Mouse (Mus musculus) forebrain, embryonic 14.5 days (tissue): ENCODE measurements around the gene Gpc1. TPM values are rescaled to one million over a fixed set of nuclear protein-coding genes. Genes with fewer than 3 reads are reported as not detected.

ENCODE experiments used
- ATAC-seq: fragments of 200-750 bp; cut with Nextera tagmentation; 2 replicates; pipeline ENCODE4 v1.8.0; 2017; ENCODE audit warnings: mild to moderate bottlenecking, moderate library complexity
- DNase-seq: peaks from one replicate; pipeline ENCODE4 v3.0.0-alpha.2; 2015; ENCODE audit warnings: low spot score
- H3K27ac ChIP-seq: fragments of 300-500 bp; sonication (generic); 2 replicates; pipeline ENCODE4 v1.5.1; 2014; ENCODE audit warnings: low read depth, mild to moderate bottlenecking, control low read depth, low read length, moderate library complexity
- H3K27me3 ChIP-seq: fragments of 300-500 bp; sonication (generic); replicated peaks from 2 replicates; pipeline ENCODE4 v1.6.1; 2014; ENCODE audit warnings: low read length, control low read depth, mixed read lengths; ENCODE audit not compliant: control insufficient read depth, insufficient read depth
- H3K36me3 ChIP-seq: fragments of 300-500 bp; sonication (generic); 2 replicates; pipeline ENCODE4 v1.6.1; 2014; ENCODE audit warnings: low read length, control low read depth; ENCODE audit not compliant: control insufficient read depth, insufficient read depth
- H3K4me1 ChIP-seq: fragments of 300-500 bp; sonication (generic); 2 replicates; pipeline ENCODE4 v1.6.1; 2014; ENCODE audit warnings: antibody characterized with exemption, low read length, control low read depth; ENCODE audit not compliant: control insufficient read depth, insufficient read depth
- H3K4me2 ChIP-seq: fragments of 300-500 bp; sonication (generic); 2 replicates; pipeline ENCODE4 v1.6.1; 2014; ENCODE audit warnings: mild to moderate bottlenecking, control low read depth, low read length
- H3K4me3 ChIP-seq: fragments of 300-500 bp; sonication (generic); 2 replicates; pipeline ENCODE4 v1.5.1; 2014; ENCODE audit warnings: low read depth, low read length, control low read depth
- H3K9ac ChIP-seq: fragments of 300-500 bp; sonication (generic); 2 replicates; pipeline ENCODE4 v1.6.1; 2014; ENCODE audit warnings: mild to moderate bottlenecking, low read length, control low read depth, moderate library complexity
- H3K9me3 ChIP-seq: fragments of 300-500 bp; sonication (generic); replicated peaks from 2 replicates; pipeline ENCODE4 v1.6.1; 2016; ENCODE audit warnings: low read length, control low read depth, mixed read lengths; ENCODE audit not compliant: control insufficient read depth
- WGBS: fragments of 180-500 bp; shearing (Covaris S2); extraction: QIAGEN DNeasy Blood & Tissue Kit; methylation state at CpG from one replicate; pipeline ENCODE4 v1.1.7; 2014; 5-methylcytosine and 5-hydroxymethylcytosine counted together
- polyA plus RNA-seq: library from polyadenylated mRNA; unstranded; fragments of >200 nt; fragmentation: Nextera tagmentation; extraction: Ambion mirVana; gene quantifications from 2 replicates; pipeline ENCODE4 v1.2.1, GENCODE M21; 2014

Gpc1 gene
- polyA plus RNA-seq, 1 experiment from 2014 or later, result 58.4 TPM

GRCm38 (mm10) chr1:92798425-92798824 lies 33.0 kb upstream of the Gpc1 start:
- Histone ChIP-seq H3K4me3 (no peak overlapping the region), H3K9ac (no peak overlapping the region), H3K4me2 (no peak overlapping the region), H3K27me3 (no peaks in the 10 kb centered on the region), H3K36me3 (no peaks in the 10 kb centered on the region), H3K4me1 (no peaks in the 10 kb centered on the region), H3K27ac (no peak overlapping the region), H3K9me3 (no peaks in the 10 kb centered on the region)
- ATAC-seq (no peak), DNase-seq (no peak)
- WGBS, result 89% methylated on average over 2 of the region's 2 CpGs

- Histone ChIP-seq H3K4me2 (no peak overlapping the region), H3K27ac (no peak overlapping the region), H3K9ac (no peak overlapping the region), H3K27me3 (no peaks in the 10 kb centered on the region), H3K9me3 (no peaks in the 10 kb centered on the region), H3K4me1 (no peaks in the 10 kb centered on the region), H3K4me3 (no peak overlapping the region), H3K36me3 (no peaks in the 10 kb centered on the region)
- 85% methylated on average over 5 of the region's 5 CpGs for WGBS
- ATAC-seq (no peak), DNase-seq (no peak)
These were observed 31.8 kb upstream of the Gpc1 start for GRCm38 (mm10) chr1:92799653-92800052.

- DNase-seq (no peak), ATAC-seq (no peak)
- H3K4me2 ChIP-seq, result no peak overlapping the region
- 95% methylated on average over 1 of the region's 1 CpGs for WGBS
- no peak overlapping the region for H3K4me3 ChIP-seq
- H3K27me3 ChIP-seq, result no peaks in the 10 kb centered on the region
- H3K9me3 ChIP-seq, result no peaks in the 10 kb centered on the region
- no peaks in the 10 kb centered on the region for H3K36me3 ChIP-seq
- no peak overlapping the region for H3K27ac ChIP-seq
- H3K4me1 ChIP-seq, result no peaks in the 10 kb centered on the region
- no peak overlapping the region for H3K9ac ChIP-seq
These were observed 29.1 kb upstream of the Gpc1 start for GRCm38 (mm10) chr1:92802362-92802761.

GRCm38 (mm10) chr1:92803376-92803775 lies 28.1 kb upstream of the Gpc1 start:
- DNase-seq (no peak), ATAC-seq (no peak)
- H3K27ac ChIP-seq, result no peak overlapping the region
- 90% methylated on average over 4 of the region's 4 CpGs for WGBS
- H3K4me2 ChIP-seq, result no peak overlapping the region
- no peak overlapping the region for H3K9ac ChIP-seq
- no peaks in the 10 kb centered on the region for H3K4me1 ChIP-seq
- H3K36me3 ChIP-seq, result no peaks in the 10 kb centered on the region
- H3K27me3 ChIP-seq, result no peaks in the 10 kb centered on the region
- H3K4me3 ChIP-seq, result no peak overlapping the region
- H3K9me3 ChIP-seq, result no peaks in the 10 kb centered on the region

GRCm38 (mm10) chr1:92805181-92805580 lies 26.3 kb upstream of the Gpc1 start:
- no peaks in the 10 kb centered on the region for H3K4me1 ChIP-seq
- H3K4me2 ChIP-seq, result no peak overlapping the region
- H3K27me3 ChIP-seq, result no peaks in the 10 kb centered on the region
- H3K9me3 ChIP-seq, result no peaks in the 10 kb centered on the region; the same call in 1 of the 2 replicates
- 67% methylated on average over 5 of the region's 5 CpGs for WGBS
- no peak overlapping the region for H3K9ac ChIP-seq
- no peak for DNase-seq
- H3K4me3 ChIP-seq, result no peak overlapping the region
- no peak overlapping the region for H3K27ac ChIP-seq
- no peak for ATAC-seq
- H3K36me3 ChIP-seq, result no peaks in the 10 kb centered on the region

- WGBS, result 84% methylated on average over 2 of the region's 2 CpGs
- no peak for DNase-seq
- no peak overlapping the region for H3K4me2 ChIP-seq
These were observed 25.6 kb upstream of the Gpc1 start for GRCm38 (mm10) chr1:92805836-92806235.

GRCm38 (mm10) chr1:92806720-92807119 lies 24.7 kb upstream of the Gpc1 start:
- Histone ChIP-seq H3K27me3 (no peaks in the 10 kb centered on the region), H3K4me2 (no peak overlapping the region), H3K27ac (no peak overlapping the region), H3K4me3 (no peak overlapping the region), H3K9me3 (no peaks in the 10 kb centered on the region; the same call in 1 of the 2 replicates), H3K9ac (no peak overlapping the region), H3K4me1 (no peaks in the 10 kb centered on the region), H3K36me3 (no peaks in the 10 kb centered on the region)
- ATAC-seq (no peak), DNase-seq (no peak)
- 94% methylated on average over 3 of the region's 3 CpGs for WGBS

More at GRCm38 (mm10) chr1:92805836-92806235, 25.6 kb upstream of the Gpc1 start:
- Histone ChIP-seq H3K27me3 (no peaks in the 10 kb centered on the region), H3K4me3 (no peak overlapping the region), H3K9me3 (no peaks in the 10 kb centered on the region; the same call in 1 of the 2 replicates), H3K36me3 (no peaks in the 10 kb centered on the region), H3K9ac (no peak overlapping the region), H3K27ac (no peak overlapping the region), H3K4me1 (no peaks in the 10 kb centered on the region)
- no peak for ATAC-seq

GRCm38 (mm10) chr1:92809621-92810020 lies 21.8 kb upstream of the Gpc1 start:
- H3K9me3 ChIP-seq, result no peaks in the 10 kb centered on the region; the same call in 1 of the 2 replicates
- no peak overlapping the region for H3K27ac ChIP-seq
- 90% methylated on average over 4 of the region's 4 CpGs for WGBS
- no peak overlapping the region for H3K4me3 ChIP-seq
- ATAC-seq (no peak), DNase-seq (no peak)
- no peak overlapping the region for H3K9ac ChIP-seq
- H3K4me2 ChIP-seq, result no peak overlapping the region
- no peaks in the 10 kb centered on the region for H3K27me3 ChIP-seq
- H3K36me3 ChIP-seq, result no peaks in the 10 kb centered on the region
- no peaks in the 10 kb centered on the region for H3K4me1 ChIP-seq

GRCm38 (mm10) chr1:92814319-92814718 lies 17.1 kb upstream of the Gpc1 start:
- H3K4me2 ChIP-seq, result no peak overlapping the region
- no peaks in the 10 kb centered on the region for H3K4me1 ChIP-seq
- DNase-seq, result no peak
- no peak for ATAC-seq
- H3K9me3 ChIP-seq, result no peaks in the 10 kb centered on the region; the same call in 1 of the 2 replicates
- H3K27me3 ChIP-seq, result no peaks in the 10 kb centered on the region
- no peak overlapping the region for H3K9ac ChIP-seq
- H3K27ac ChIP-seq, result no peak overlapping the region
- H3K4me3 ChIP-seq, result no peak overlapping the region
- H3K36me3 ChIP-seq, result no peaks in the 10 kb centered on the region
- 86% methylated on average over 5 of the region's 5 CpGs for WGBS
